Mouse (Mus musculus) ES-E14 (cell line): ENCODE results near the gene Rgp1.

Experiments
- CHD2 ChIP-seq: IDR thresholded peaks from 2 replicates; pipeline ENCODE4 v1.6.1; 2014; ENCODE audit warnings: mild to moderate bottlenecking, low read depth, low read length, inconsistent platforms
- ZC3H11A ChIP-seq: IDR thresholded peaks from 2 replicates; pipeline ENCODE4 v1.6.1; 2012; ENCODE audit warnings: low read depth, mild to moderate bottlenecking, inconsistent platforms, low read length, borderline replicate concordance
- ZNF384 ChIP-seq: IDR thresholded peaks from 2 replicates; pipeline ENCODE4 v1.6.1; 2012; ENCODE audit warnings: low read depth, low read length, inconsistent platforms

GRCm38 (mm10) chr4:43530581-43530980, 47.9 kb upstream of the Rgp1 start:
- no peak for TF ChIP-seq ZC3H11A
- TF ChIP-seq CHD2, result no peak
- TF ChIP-seq ZNF384, result no peak
